Mouse (Mus musculus): ENCODE results near the gene Elovl6. TPM values are rescaled to one million over a fixed set of nuclear protein-coding genes. Genes with fewer than 3 reads are reported as not detected.

The Elovl6 gene
- polyA plus RNA-seq, 1 experiment from 2014 or later, result 39.9 TPM

- H3K4me1 ChIP-seq (replicated peaks; ENCODE audit: control insufficient read depth, insufficient read depth, low read length), result peaks cover 3% of the 10 kb centered on the region
- H3K4me2 ChIP-seq (ENCODE audit: low read depth, low read length, severe bottlenecking), result no peak overlapping the region
- DNase-seq (ENCODE audit: low spot score), result no peak
- H3K36me3 ChIP-seq (ENCODE audit: control insufficient read depth, insufficient read depth, low read length), result no peaks in the 10 kb centered on the region
- H3K9me3 ChIP-seq (ENCODE audit: control insufficient read depth, low read length), result no peaks in the 10 kb centered on the region
- 66% methylated on average over 10 of the region's 10 CpGs for WGBS
- 0 out of 2 replicates have a peak overlapping the region, but pooled peaks have one; percentile 1 for H3K27ac ChIP-seq (ENCODE audit: low read depth, low read length)
- H3K4me3 ChIP-seq (ENCODE audit: low read depth, low read length), result no peak overlapping the region
- ATAC-seq (replicated peaks; ENCODE audit: low FRiP score), result peak; percentile 80
- no peaks in the 10 kb centered on the region for H3K27me3 ChIP-seq (ENCODE audit: control insufficient read depth, insufficient read depth, low read length)
- no peak overlapping the region for H3K9ac ChIP-seq (ENCODE audit: low read length)
Observed at GRCm38 (mm10) chr3:129640211-129641000, 108.3 kb downstream of the Elovl6 start.

- no peak overlapping the region for H3K4me3 ChIP-seq (ENCODE audit: low read depth, low read length)
- ATAC-seq (replicated peaks; ENCODE audit: low FRiP score), result no peak
- H3K4me1 ChIP-seq (replicated peaks; ENCODE audit: control insufficient read depth, insufficient read depth, low read length), result peaks cover 3% of the 10 kb centered on the region
- H3K27me3 ChIP-seq (ENCODE audit: control insufficient read depth, insufficient read depth, low read length), result no peaks in the 10 kb centered on the region
- no peaks in the 10 kb centered on the region for H3K36me3 ChIP-seq (ENCODE audit: control insufficient read depth, insufficient read depth, low read length)
- H3K9me3 ChIP-seq (ENCODE audit: control insufficient read depth, low read length), result no peaks in the 10 kb centered on the region
- no peak overlapping the region for H3K27ac ChIP-seq (ENCODE audit: low read depth, low read length)
- H3K9ac ChIP-seq (ENCODE audit: low read length), result no peak overlapping the region
- no peak overlapping the region for H3K4me2 ChIP-seq (ENCODE audit: low read depth, low read length, severe bottlenecking)
- 94% methylated on average over 7 of the region's 7 CpGs for WGBS
- no peak for DNase-seq (ENCODE audit: low spot score)
Observed at GRCm38 (mm10) chr3:129641621-129642020, 109.5 kb downstream of the Elovl6 start.

DNA sequence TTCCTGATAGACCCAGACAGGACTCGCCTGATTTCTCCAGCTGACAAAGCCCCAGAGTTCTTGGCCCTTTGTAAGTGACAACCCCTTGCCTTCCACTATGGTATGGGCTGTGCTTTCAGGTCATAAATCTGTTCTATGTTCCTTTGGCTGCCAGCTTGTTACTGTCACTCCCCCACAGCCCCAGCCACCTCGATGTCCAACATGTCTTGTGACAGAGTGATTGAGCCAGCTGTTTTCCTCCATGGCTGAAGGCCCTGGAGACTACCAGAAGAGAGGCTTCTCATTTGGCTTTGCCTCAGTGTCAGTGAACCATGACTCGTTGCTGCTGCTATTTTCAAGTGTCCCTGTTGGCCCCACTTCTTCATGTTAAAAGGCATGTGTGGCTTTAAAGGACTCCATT lies 113.3 kb downstream of the Elovl6 start:
- H3K27ac ChIP-seq (ENCODE audit: low read depth, low read length), result no peak overlapping the region

DNA sequence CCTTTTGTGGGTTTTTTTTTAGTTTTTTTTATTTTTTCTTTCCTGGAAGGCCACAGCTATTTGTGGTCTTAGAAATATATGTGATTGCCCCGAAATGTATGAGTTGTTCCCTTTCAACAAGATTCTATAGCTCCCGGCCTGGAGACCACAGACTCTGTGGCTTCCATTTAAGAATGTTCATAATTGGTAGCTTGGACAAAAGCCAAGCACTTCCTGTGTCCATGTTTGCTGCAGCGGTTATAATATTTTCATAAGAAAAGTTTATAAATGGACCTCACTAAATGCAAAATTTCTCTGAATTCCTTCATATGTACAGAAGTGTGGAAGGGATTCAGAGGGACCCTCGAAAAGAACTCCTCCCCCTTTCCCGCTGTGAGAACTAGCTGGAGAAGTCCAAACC lies 114.6 kb downstream of the Elovl6 start:
- no peak overlapping the region for H3K4me2 ChIP-seq (ENCODE audit: low read depth, low read length, severe bottlenecking)
- no peak overlapping the region for H3K9ac ChIP-seq (ENCODE audit: low read length)
- no peaks in the 10 kb centered on the region for H3K4me1 ChIP-seq (replicated peaks; ENCODE audit: control insufficient read depth, insufficient read depth, low read length)
- DNase-seq (ENCODE audit: low spot score) (no peak), ATAC-seq (replicated peaks; ENCODE audit: low FRiP score) (no peak)
- no peaks in the 10 kb centered on the region for H3K36me3 ChIP-seq (ENCODE audit: control insufficient read depth, insufficient read depth, low read length)
- H3K4me3 ChIP-seq (ENCODE audit: low read depth, low read length), result no peak overlapping the region
- WGBS, result 90% methylated on average over 5 of the region's 5 CpGs
- H3K9me3 ChIP-seq (ENCODE audit: control insufficient read depth, low read length), result no peaks in the 10 kb centered on the region
- H3K27ac ChIP-seq (ENCODE audit: low read depth, low read length), result no peak overlapping the region
- no peaks in the 10 kb centered on the region for H3K27me3 ChIP-seq (ENCODE audit: control insufficient read depth, insufficient read depth, low read length)

More for the DNA sequence above, 113.3 kb downstream of the Elovl6 start:
- DNase-seq (ENCODE audit: low spot score), result no peak
- Histone ChIP-seq H3K9me3 (ENCODE audit: control insufficient read depth, low read length) (no peaks in the 10 kb centered on the region), H3K4me3 (ENCODE audit: low read depth, low read length) (no peak overlapping the region), H3K9ac (ENCODE audit: low read length) (no peak overlapping the region), H3K4me2 (ENCODE audit: low read depth, low read length, severe bottlenecking) (no peak overlapping the region), H3K27me3 (ENCODE audit: control insufficient read depth, insufficient read depth, low read length) (no peaks in the 10 kb centered on the region), H3K36me3 (ENCODE audit: control insufficient read depth, insufficient read depth, low read length) (no peaks in the 10 kb centered on the region), H3K4me1 (replicated peaks; ENCODE audit: control insufficient read depth, insufficient read depth, low read length) (no peaks in the 10 kb centered on the region)
- WGBS, result 78% methylated on average over 3 of the region's 3 CpGs
- ATAC-seq (replicated peaks; ENCODE audit: low FRiP score), result no peak

DNA sequence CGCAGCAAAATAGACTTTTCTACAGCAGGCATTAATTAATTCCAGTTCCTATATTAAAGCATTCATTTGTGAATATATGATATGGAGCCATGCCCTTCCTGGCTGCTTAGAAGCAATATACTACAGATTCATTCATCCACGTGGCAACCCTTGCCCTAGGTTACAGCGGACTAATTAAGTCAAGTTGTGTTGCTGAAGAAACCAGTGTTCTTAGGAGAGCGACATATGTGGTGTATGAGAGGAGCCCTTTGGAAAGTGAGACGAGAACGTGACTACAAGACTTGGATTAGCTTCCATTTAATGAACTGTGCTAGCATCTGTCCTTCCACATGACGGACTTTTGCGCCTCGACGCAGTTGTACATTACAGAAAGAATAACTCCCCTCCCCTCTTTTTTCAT lies 115.2 kb downstream of the Elovl6 start:
- H3K27me3 ChIP-seq (ENCODE audit: control insufficient read depth, insufficient read depth, low read length), result no peaks in the 10 kb centered on the region
- no peak overlapping the region for H3K4me2 ChIP-seq (ENCODE audit: low read depth, low read length, severe bottlenecking)
- WGBS, result 81% methylated on average over 10 of the region's 10 CpGs
- H3K27ac ChIP-seq (ENCODE audit: low read depth, low read length), result no peak overlapping the region
- DNase-seq (ENCODE audit: low spot score) (no peak), ATAC-seq (replicated peaks; ENCODE audit: low FRiP score) (0 out of 2 replicates have a peak, but pooled peaks have one; percentile 39)
- no peaks in the 10 kb centered on the region for H3K4me1 ChIP-seq (replicated peaks; ENCODE audit: control insufficient read depth, insufficient read depth, low read length)
- no peaks in the 10 kb centered on the region for H3K36me3 ChIP-seq (ENCODE audit: control insufficient read depth, insufficient read depth, low read length)
- H3K9ac ChIP-seq (ENCODE audit: low read length), result no peak overlapping the region
- no peaks in the 10 kb centered on the region for H3K9me3 ChIP-seq (ENCODE audit: control insufficient read depth, low read length)
- no peak overlapping the region for H3K4me3 ChIP-seq (ENCODE audit: low read depth, low read length)

DNA sequence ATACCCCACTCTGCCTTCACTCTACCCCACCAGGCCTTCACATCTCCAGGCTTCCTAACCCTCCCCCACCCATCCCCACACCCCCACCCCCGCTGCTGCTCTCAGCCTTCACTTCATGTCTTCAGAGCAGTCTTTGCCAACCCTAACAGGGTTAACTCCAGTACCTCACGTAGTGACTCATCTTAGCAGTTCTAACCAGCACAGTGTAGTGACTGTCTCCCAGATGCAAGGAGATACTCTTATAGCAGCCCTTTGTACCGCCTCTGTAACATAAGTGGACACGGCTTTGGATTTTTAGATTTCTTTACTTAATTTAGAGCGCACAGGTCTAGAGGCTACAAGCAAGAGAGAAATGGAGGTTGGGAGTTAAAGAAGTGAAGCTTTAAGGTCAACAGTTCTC lies 116.4 kb downstream of the Elovl6 start:
- 83% methylated on average over 5 of the region's 5 CpGs for WGBS
- no peak overlapping the region for H3K4me2 ChIP-seq (ENCODE audit: low read depth, low read length, severe bottlenecking)
- no peaks in the 10 kb centered on the region for H3K36me3 ChIP-seq (ENCODE audit: control insufficient read depth, insufficient read depth, low read length)
- H3K27me3 ChIP-seq (ENCODE audit: control insufficient read depth, insufficient read depth, low read length), result no peaks in the 10 kb centered on the region
- no peak overlapping the region for H3K9ac ChIP-seq (ENCODE audit: low read length)
- no peak overlapping the region for H3K4me3 ChIP-seq (ENCODE audit: low read depth, low read length)
- no peaks in the 10 kb centered on the region for H3K9me3 ChIP-seq (ENCODE audit: control insufficient read depth, low read length)
- no peak for ATAC-seq (replicated peaks; ENCODE audit: low FRiP score)
- DNase-seq (ENCODE audit: low spot score), result no peak
- no peaks in the 10 kb centered on the region for H3K4me1 ChIP-seq (replicated peaks; ENCODE audit: control insufficient read depth, insufficient read depth, low read length)
- no peak overlapping the region for H3K27ac ChIP-seq (ENCODE audit: low read depth, low read length)

GRCm38 (mm10) chr3:129649586-129650292 lies 117.6 kb downstream of the Elovl6 start:
- no peak overlapping the region for H3K9ac ChIP-seq (ENCODE audit: low read length)
- no peak overlapping the region for H3K4me2 ChIP-seq (ENCODE audit: low read depth, low read length, severe bottlenecking)
- H3K9me3 ChIP-seq (ENCODE audit: control insufficient read depth, low read length), result no peaks in the 10 kb centered on the region
- H3K4me1 ChIP-seq (replicated peaks; ENCODE audit: control insufficient read depth, insufficient read depth, low read length), result no peaks in the 10 kb centered on the region
- 60% methylated on average over 8 of the region's 8 CpGs for WGBS
- H3K27me3 ChIP-seq (ENCODE audit: control insufficient read depth, insufficient read depth, low read length), result no peaks in the 10 kb centered on the region
- H3K27ac ChIP-seq (ENCODE audit: low read depth, low read length), result no peak overlapping the region
- H3K4me3 ChIP-seq (ENCODE audit: low read depth, low read length), result no peak overlapping the region
- no peak for DNase-seq (ENCODE audit: low spot score)
- ATAC-seq (replicated peaks; ENCODE audit: low FRiP score), result no peak
- no peaks in the 10 kb centered on the region for H3K36me3 ChIP-seq (ENCODE audit: control insufficient read depth, insufficient read depth, low read length)

- Histone ChIP-seq H3K27ac (ENCODE audit: low read depth, low read length) (no peak overlapping the region), H3K9ac (ENCODE audit: low read length) (no peak overlapping the region), H3K4me3 (ENCODE audit: low read depth, low read length) (no peak overlapping the region), H3K27me3 (ENCODE audit: control insufficient read depth, insufficient read depth, low read length) (no peaks in the 10 kb centered on the region), H3K9me3 (ENCODE audit: control insufficient read depth, low read length) (no peaks in the 10 kb centered on the region), H3K36me3 (ENCODE audit: control insufficient read depth, insufficient read depth, low read length) (no peaks in the 10 kb centered on the region), H3K4me1 (replicated peaks; ENCODE audit: control insufficient read depth, insufficient read depth, low read length) (no peaks in the 10 kb centered on the region), H3K4me2 (ENCODE audit: low read depth, low read length, severe bottlenecking) (no peak overlapping the region)
- ATAC-seq (replicated peaks; ENCODE audit: low FRiP score) (no peak), DNase-seq (ENCODE audit: low spot score) (no peak)
Observed at GRCm38 (mm10) chr3:129650293-129650612, 118.1 kb downstream of the Elovl6 start.

DNA sequence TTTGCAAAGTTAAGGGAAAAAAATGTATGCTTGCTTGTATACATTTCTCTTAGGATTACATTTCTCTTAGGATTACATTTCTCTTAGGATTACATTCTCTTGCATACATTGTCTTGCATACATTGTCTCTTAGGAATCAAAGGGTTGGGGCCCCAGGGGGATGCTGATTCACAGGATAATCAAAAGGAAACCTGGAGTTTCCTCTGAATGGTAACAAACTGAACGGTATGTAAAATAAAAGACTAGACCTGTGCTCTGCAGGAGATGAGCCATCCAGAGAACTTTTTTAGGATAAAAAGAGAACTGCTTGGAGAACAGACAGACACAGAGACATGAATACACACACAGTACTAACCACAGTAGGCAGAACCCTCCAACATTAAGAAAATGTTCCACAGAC lies 118.8 kb downstream of the Elovl6 start:
- DNase-seq (ENCODE audit: low spot score) (no peak), ATAC-seq (replicated peaks; ENCODE audit: low FRiP score) (no peak)
- no peak overlapping the region for H3K4me2 ChIP-seq (ENCODE audit: low read depth, low read length, severe bottlenecking)
- H3K9me3 ChIP-seq (ENCODE audit: control insufficient read depth, low read length), result no peaks in the 10 kb centered on the region
- no peaks in the 10 kb centered on the region for H3K4me1 ChIP-seq (replicated peaks; ENCODE audit: control insufficient read depth, insufficient read depth, low read length)
- no peaks in the 10 kb centered on the region for H3K27me3 ChIP-seq (ENCODE audit: control insufficient read depth, insufficient read depth, low read length)
- H3K9ac ChIP-seq (ENCODE audit: low read length), result no peak overlapping the region
- WGBS, result 3% methylated on average over 1 of the region's 1 CpGs
- no peak overlapping the region for H3K27ac ChIP-seq (ENCODE audit: low read depth, low read length)
- no peaks in the 10 kb centered on the region for H3K36me3 ChIP-seq (ENCODE audit: control insufficient read depth, insufficient read depth, low read length)
- H3K4me3 ChIP-seq (ENCODE audit: low read depth, low read length), result no peak overlapping the region

All from forebrain, embryonic 11.5 days (tissue).